Mouse (Mus musculus) testis, adult 2 months (tissue): ENCODE results near the gene Kbtbd12.

Experiments used
- CTCF ChIP-seq: fragments of 200-500 bp; IDR thresholded peaks from 2 replicates; pipeline ENCODE4 v1.5.1; 2012; ENCODE audit warnings: low read depth, mild to moderate bottlenecking, inconsistent platforms, low read length, moderate library complexity; ENCODE audit not compliant: control insufficient read depth, insufficient read depth, insufficient replicate concordance
- POLR2A ChIP-seq: fragments of 200-500 bp; IDR thresholded peaks from 2 replicates; pipeline ENCODE4 v1.6.1; 2012; ENCODE audit warnings: low read depth, mild to moderate bottlenecking, inconsistent platforms, low read length, moderate library complexity; ENCODE audit not compliant: control insufficient read depth

DNA sequence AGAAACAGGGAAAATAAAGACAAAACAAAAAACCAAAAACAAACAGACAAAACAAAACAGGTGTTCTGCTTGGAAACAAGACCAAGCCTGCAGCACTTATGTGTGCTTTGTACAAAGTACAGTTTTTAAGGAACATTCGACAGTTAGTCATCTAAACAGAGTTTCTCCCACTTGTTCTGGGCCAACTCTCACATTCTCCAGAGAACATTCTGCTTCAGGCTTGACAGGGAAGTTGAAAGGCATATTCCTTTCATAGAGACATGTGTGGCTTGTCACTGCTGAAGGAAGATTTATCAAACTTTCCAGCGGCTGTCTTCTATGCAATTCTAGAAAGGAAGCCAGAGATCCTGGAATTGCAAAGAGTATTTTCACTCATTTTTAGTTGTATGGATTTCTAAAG is 22.4 kb downstream of the Kbtbd12 start:
- TF ChIP-seq CTCF (no peak), POLR2A (no peak)
